24 mouse cellular contexts compared by ENCODE assay signal in genomic region chr9:22061339-22061738, GRCm38 (mm10). TPM values are rescaled to one million over a fixed set of nuclear protein-coding genes. Genes with fewer than 3 reads are reported as not detected.
DNase-seq lines count a peak whose midpoint lies in the region; ATAC-seq and TF ChIP-seq lines count a peak whose summit lies in the region.
"Had no signal": no experiment of that assay in that cellular context is flagged by ENCODE, and none has a peak within 500 bp of the region (broad histone marks: within the 10 kb centered on the region; RNA-seq: fewer than 3 reads in every experiment).

No protein-coding gene starts in this region.

- H3K9ac ChIP-seq in kidney, embryonic 14.5 days (ENCODE audit: low read depth, low read length), result no peak overlapping the region
- H3K9ac ChIP-seq: heart, embryonic 13.5 days; neural tube, embryonic 12.5 days had no signal

- H3K4me3 ChIP-seq in left cerebral cortex, adult 2 months, result no peak overlapping the region
- no peak overlapping the region for H3K4me3 ChIP-seq in kidney, embryonic 14.5 days (ENCODE audit: low read length)
- H3K4me3 ChIP-seq: heart, embryonic 13.5 days; neural tube, embryonic 12.5 days had no signal

- 73% methylated on average over 2 of the region's 2 CpGs for WGBS in kidney, embryonic 14.5 days

- no peaks in the 10 kb centered on the region for H3K9me3 ChIP-seq in kidney, embryonic 14.5 days (ENCODE audit: control insufficient read depth, low read length)
- H3K9me3 ChIP-seq: heart, embryonic 13.5 days; neural tube, embryonic 12.5 days had no signal

- no peak overlapping the region for H3K4me2 ChIP-seq in kidney, embryonic 14.5 days (replicated peaks; ENCODE audit: low read depth, low read length)
- H3K4me2 ChIP-seq: heart, embryonic 13.5 days; liver, embryonic 11.5 days; neural tube, embryonic 12.5 days had no signal

- peaks cover 69% of the 10 kb centered on the region for H3K36me3 ChIP-seq in kidney, embryonic 14.5 days (ENCODE audit: control insufficient read depth, insufficient read depth, low read length)

- 0 out of 2 replicates have a peak overlapping the region, but pooled peaks have one; percentile 36 for H3K27ac ChIP-seq in left cerebral cortex, adult 2 months
- no peak overlapping the region for H3K27ac ChIP-seq in kidney, embryonic 14.5 days (ENCODE audit: low read depth, low read length)
- H3K27ac ChIP-seq: heart, embryonic 13.5 days; hindbrain, postnatal 0 days; neural tube, embryonic 12.5 days had no signal

- no peak for TF ChIP-seq CTCF in left cerebral cortex, adult 2 months (IDR thresholded peaks at IDR 0.05)

- ATAC-seq in kidney, embryonic 14.5 days (ENCODE audit: low FRiP score, low TSS enrichment), result no peak
- ATAC-seq: hindbrain, postnatal 0 days had no signal

- intact Hi-C loops in left cerebral cortex, adult 2 months (cut with DNase I), result no loop called here
- intact Hi-C loops in left cerebral cortex, postnatal 10 days (cut with DNase I), result no loop called here

- DNase-seq in cerebellum, adult 11-12 months, result peak; percentile 84
- DNase-seq in cerebellum, postnatal 4 days (ENCODE audit: low spot score in 2 of 2), result no peak
- DNase-seq in left cerebral cortex, adult 2 months (ENCODE audit: extremely low spot score in 1 of 2, low spot score in 2 of 2), result peak in 1 of 2 experiments; percentile 70
- no peak for DNase-seq in left cerebral cortex, postnatal 10 days (ENCODE audit: extremely low spot score in 1 of 2, low spot score in 2 of 2)
- DNase-seq in cerebellum, adult 9-10 months, result peak; percentile 81
- DNase-seq in right cerebral cortex, postnatal 10 days (ENCODE audit: low spot score in 2 of 2), result peak; percentile 45 to 63
- DNase-seq in spleen, adult 18-20 months, result no peak
- DNase-seq: heart, postnatal 4 days; kidney, adult 11 months; kidney, postnatal 14 days; lung, adult 2 months; lung, postnatal 36 days had no signal

- H3K4me1 ChIP-seq in kidney, embryonic 14.5 days (ENCODE audit: control insufficient read depth, insufficient read depth, low read length), result no peaks in the 10 kb centered on the region
- H3K4me1 ChIP-seq: heart, embryonic 13.5 days; neural tube, embryonic 12.5 days had no signal

- no peaks in the 10 kb centered on the region for H3K27me3 ChIP-seq in kidney, embryonic 14.5 days (ENCODE audit: control insufficient read depth, insufficient read depth, low read length)
- H3K27me3 ChIP-seq: neural tube, embryonic 12.5 days had no signal

RNA-seq across cellular contexts. Expression of gene Elavl3, which starts 9.5 kb away (rescaled TPM):
- total RNA-seq in left cerebral cortex, adult 2 months (2021), result 100 to 1,000 TPM; 148 to 153 TPM
- 100 to 1,000 TPM; 184 to 210 TPM for total RNA-seq in left cerebral cortex, postnatal 10 days (2021)
- polyA plus RNA-seq in kidney, embryonic 14.5 days (2014; fragmentation: Nextera tagmentation; extraction: Ambion mirVana), result 0.12 and 0.20 TPM in 2 replicates
- total RNA-seq: monocyte, adult 5-6 weeks had no signal

RNA-seq across cellular contexts. Expression of gene Gm49318, which starts 9.7 kb away (rescaled TPM):
- total RNA-seq in left cerebral cortex, adult 2 months (2021), result 1 to 10 TPM; 2.1 to 2.3 TPM
- under 1 TPM; 0.85 to 0.94 TPM for total RNA-seq in left cerebral cortex, postnatal 10 days (2021)
- not detected in 2 replicates for polyA plus RNA-seq in kidney, embryonic 14.5 days (2014; fragmentation: Nextera tagmentation; extraction: Ambion mirVana)
- total RNA-seq: gastrocnemius, adult 18-20 months; granulocyte monocyte progenitor cell, adult 5-6 weeks; hindbrain, postnatal 0 days; monocyte, adult 5-6 weeks had no signal
- polyA plus RNA-seq: embryonic facial prominence, embryonic 11.5 days; heart, embryonic 13.5 days; hindbrain, postnatal 0 days; liver, embryonic 11.5 days; lung, adult 2 months; neural tube, embryonic 12.5 days; small intestine, adult 2 months; stomach, embryonic 14.5 days; thymus, postnatal 0 days had no signal

RNA-seq across cellular contexts. Expression of gene Zfp653, which starts 9.8 kb away (rescaled TPM):
- total RNA-seq in left cerebral cortex, adult 2 months (2021), result 10 to 100 TPM; 20.0 to 24.8 TPM
- total RNA-seq in left cerebral cortex, postnatal 10 days (2021), result 10 to 100 TPM; 20.7 to 20.8 TPM
- polyA plus RNA-seq in kidney, embryonic 14.5 days (2014; fragmentation: Nextera tagmentation; extraction: Ambion mirVana), result 9.9 and 11.0 TPM in 2 replicates

RNA-seq across cellular contexts. Expression of gene Ecsit, which starts 23.9 kb away (rescaled TPM):
- 10 to 100 TPM; 43.0 to 46.8 TPM for total RNA-seq in left cerebral cortex, adult 2 months (2021)
- total RNA-seq in left cerebral cortex, postnatal 10 days (2021), result 10 to 100 TPM; 40.5 to 42.8 TPM
- polyA plus RNA-seq in kidney, embryonic 14.5 days (2014; fragmentation: Nextera tagmentation; extraction: Ambion mirVana), result 29.9 and 41.5 TPM in 2 replicates

RNA-seq across cellular contexts. Expression of gene Cnn1, which starts 37.7 kb away (rescaled TPM):
- total RNA-seq in left cerebral cortex, adult 2 months (2021), result 1 to 10 TPM in 1 of 2 experiments, under 1 TPM in 1; 0.41 to 1.3 TPM
- total RNA-seq in left cerebral cortex, postnatal 10 days (2021), result under 1 TPM; 0.20 to 0.39 TPM
- polyA plus RNA-seq in kidney, embryonic 14.5 days (2014; fragmentation: Nextera tagmentation; extraction: Ambion mirVana), result 4.7 and 5.1 TPM in 2 replicates
- total RNA-seq: granulocyte monocyte progenitor cell, adult 5-6 weeks; monocyte, adult 5-6 weeks had no signal

Comparison
In these comparisons a context has a peak if more than half of its experiments do, and no peak if none do; other contexts are left out.
1. DNase-seq: peak in cerebellum, adult 11-12 months (single experiment), cerebellum, adult 9-10 months (single experiment) and right cerebral cortex, postnatal 10 days (2 of 2); none in cerebellum, postnatal 4 days (0 of 2), left cerebral cortex, postnatal 10 days (0 of 2) and spleen, adult 18-20 months (0 of 2).